ENCODE assay signal across 21 mouse cellular contexts in genomic region chr10:99244655-99245260, GRCm38 (mm10). TPM values are rescaled to one million over a fixed set of nuclear protein-coding genes. Genes with fewer than 3 reads are reported as not detected.
DNase-seq lines count a peak whose midpoint lies in the region; ATAC-seq and TF ChIP-seq lines count a peak whose summit lies in the region.
"Had no signal": no experiment of that assay in that cellular context is flagged by ENCODE, and none has a peak within 500 bp of the region (broad histone marks: within the 10 kb centered on the region; RNA-seq: fewer than 3 reads in every experiment).

No protein-coding gene starts in this region.

- H3K27me3 ChIP-seq in liver, postnatal 0 days (ENCODE audit: insufficient read depth, low read length), result no peaks in the 10 kb centered on the region
- no peaks in the 10 kb centered on the region for H3K27me3 ChIP-seq in liver, embryonic 11.5 days (replicated peaks; ENCODE audit: control insufficient read depth, insufficient read depth, low read length)
- H3K27me3 ChIP-seq in hindbrain, embryonic 16.5 days (replicated peaks; ENCODE audit: control insufficient read depth, insufficient read depth, low read length), result no peaks in the 10 kb centered on the region
- H3K27me3 ChIP-seq: forebrain, embryonic 13.5 days; heart, embryonic 15.5 days; limb, embryonic 12.5 days; liver, embryonic 13.5 days; neural tube, embryonic 12.5 days had no signal

- H3K4me1 ChIP-seq in liver, postnatal 0 days (ENCODE audit: insufficient read depth), result peaks cover 20% of the 10 kb centered on the region
- peaks cover 8% of the 10 kb centered on the region for H3K4me1 ChIP-seq in liver, embryonic 11.5 days (replicated peaks; ENCODE audit: control insufficient read depth, insufficient read depth, low read length)
- no peaks in the 10 kb centered on the region for H3K4me1 ChIP-seq in hindbrain, embryonic 16.5 days (ENCODE audit: control insufficient read depth, insufficient read depth, low read depth, low read length)

- no peak for ATAC-seq in liver, postnatal 0 days
- no peak for ATAC-seq in liver, embryonic 11.5 days (replicated peaks; ENCODE audit: low FRiP score)
- ATAC-seq in hindbrain, embryonic 16.5 days, result no peak
- ATAC-seq: forebrain, embryonic 13.5 days; hindbrain, postnatal 0 days had no signal

- H3K27ac ChIP-seq in liver, postnatal 0 days (ENCODE audit: low read depth), result 0 out of 2 replicates have a peak overlapping the region, but pooled peaks have one; percentile 30
- H3K27ac ChIP-seq in liver, embryonic 11.5 days (ENCODE audit: low read depth, low read length), result no peak overlapping the region
- no peak overlapping the region for H3K27ac ChIP-seq in hindbrain, embryonic 16.5 days (ENCODE audit: low read depth, low read length)
- H3K27ac ChIP-seq: forebrain, embryonic 13.5 days; heart, embryonic 15.5 days; hindbrain, postnatal 0 days; limb, embryonic 12.5 days; liver, embryonic 13.5 days; macrophage; midbrain, embryonic 10.5 days; neural tube, embryonic 12.5 days had no signal

- H3K9me3 ChIP-seq in liver, postnatal 0 days (ENCODE audit: low read length), result no peaks in the 10 kb centered on the region
- H3K9me3 ChIP-seq in liver, embryonic 11.5 days (ENCODE audit: control insufficient read depth, low read length), result no peaks in the 10 kb centered on the region
- no peaks in the 10 kb centered on the region for H3K9me3 ChIP-seq in hindbrain, embryonic 16.5 days (ENCODE audit: control insufficient read depth, low read length)
- H3K9me3 ChIP-seq: forebrain, embryonic 13.5 days; heart, embryonic 15.5 days; limb, embryonic 12.5 days; liver, embryonic 13.5 days; midbrain, embryonic 10.5 days; neural tube, embryonic 12.5 days had no signal

- H3K4me2 ChIP-seq in liver, postnatal 0 days (ENCODE audit: low read depth, low read length), result no peak overlapping the region
- no peak overlapping the region for H3K4me2 ChIP-seq in liver, embryonic 11.5 days
- no peak overlapping the region for H3K4me2 ChIP-seq in hindbrain, embryonic 16.5 days (ENCODE audit: low read length)
- H3K4me2 ChIP-seq: forebrain, embryonic 13.5 days; heart, embryonic 15.5 days; limb, embryonic 12.5 days; liver, embryonic 13.5 days; neural tube, embryonic 12.5 days had no signal

- TF ChIP-seq EP300 in liver, postnatal 0 days (IDR thresholded peaks at IDR 0.05; ENCODE audit: low read depth), result no peak

- H3K36me3 ChIP-seq in liver, postnatal 0 days (replicated peaks; ENCODE audit: insufficient read depth, low read length), result no peaks in the 10 kb centered on the region
- no peaks in the 10 kb centered on the region for H3K36me3 ChIP-seq in liver, embryonic 11.5 days (ENCODE audit: control insufficient read depth, insufficient read depth, low read length)
- no peaks in the 10 kb centered on the region for H3K36me3 ChIP-seq in hindbrain, embryonic 16.5 days (ENCODE audit: control insufficient read depth, insufficient read depth, low read length)
- H3K36me3 ChIP-seq: G1E; heart, embryonic 15.5 days; limb, embryonic 12.5 days; liver, embryonic 13.5 days; midbrain, embryonic 10.5 days; neural tube, embryonic 12.5 days had no signal

- DNase-seq in liver, postnatal 0 days, result no peak
- DNase-seq in liver, embryonic 11.5 days (ENCODE audit: low spot score), result no peak
- peak; percentile 41 for DNase-seq in thymus, postnatal 4 days
- DNase-seq in thymus, postnatal 14 days, result no peak
- peak; percentile 61 for DNase-seq in induced T-regulatory cell, adult 2 months (ENCODE audit: low read depth)
- no peak for DNase-seq in frontal cortex, postnatal 25 days (ENCODE audit: low spot score in 2 of 2)
- DNase-seq: adrenal gland, postnatal 14 days; cerebellum, postnatal 25 days; embryo, embryonic 11 days; gastrocnemius, postnatal 25 days; liver, embryonic 13.5 days; right cerebral cortex, adult 18-20 months had no signal

- TF ChIP-seq CTCF in liver, postnatal 0 days (IDR thresholded peaks at IDR 0.05; ENCODE audit: low read depth), result no peak

- no peak overlapping the region for H3K9ac ChIP-seq in liver, postnatal 0 days (replicated peaks)
- no peak overlapping the region for H3K9ac ChIP-seq in liver, embryonic 11.5 days (ENCODE audit: low read depth, low read length)
- H3K9ac ChIP-seq in hindbrain, embryonic 16.5 days (ENCODE audit: low read depth, low read length), result no peak overlapping the region
- H3K9ac ChIP-seq: forebrain, embryonic 13.5 days; heart, embryonic 15.5 days; limb, embryonic 12.5 days; liver, embryonic 13.5 days; neural tube, embryonic 12.5 days had no signal

- WGBS in liver, postnatal 0 days (ENCODE audit: insufficient replicate concordance), result 48% methylated on average over 7 of the region's 7 CpGs
- WGBS in liver, embryonic 11.5 days, result 43% methylated on average over 7 of the region's 7 CpGs
- WGBS in hindbrain, embryonic 16.5 days, result 76% methylated on average over 7 of the region's 7 CpGs

- no peak overlapping the region for H3K4me3 ChIP-seq in liver, postnatal 0 days (ENCODE audit: low read depth, low read length)
- no peak overlapping the region for H3K4me3 ChIP-seq in liver, embryonic 11.5 days (ENCODE audit: low read depth, low read length)
- no peak overlapping the region for H3K4me3 ChIP-seq in hindbrain, embryonic 16.5 days (ENCODE audit: low read length)
- H3K4me3 ChIP-seq: forebrain, embryonic 13.5 days; heart, embryonic 15.5 days; limb, embryonic 12.5 days; liver, embryonic 13.5 days; midbrain, embryonic 10.5 days; neural tube, embryonic 12.5 days had no signal

RNA-seq across cellular contexts. Expression of gene Dusp6, which starts 18.3 kb away (rescaled TPM):
- polyA plus RNA-seq in liver, postnatal 0 days (2015; fragmentation: Nextera tagmentation; extraction: Ambion mirVana), result 15.4 and 16.8 TPM in 2 replicates
- polyA plus RNA-seq in liver, embryonic 11.5 days (2014; fragmentation: Nextera tagmentation; extraction: Ambion mirVana), result 37.6 and 40.3 TPM in 2 replicates
- polyA plus RNA-seq in hindbrain, embryonic 16.5 days (2015; fragmentation: Nextera tagmentation; extraction: Ambion mirVana), result 35.2 and 37.0 TPM in 2 replicates
- polyA plus RNA-seq: G1E had no signal

Comparison
In these comparisons a context has a peak if more than half of its experiments do, and no peak if none do; other contexts are left out.
1. DNase-seq: peak in thymus, postnatal 4 days (single experiment) and induced T-regulatory cell, adult 2 months (single experiment); none in liver, postnatal 0 days (single experiment), liver, embryonic 11.5 days (single experiment), thymus, postnatal 14 days (single experiment) and frontal cortex, postnatal 25 days (0 of 2).